Mouse (Mus musculus): ENCODE data around the gene Spp1. TPM values are rescaled to one million over a fixed set of nuclear protein-coding genes. Genes with fewer than 3 reads are reported as not detected.

Spp1 gene
- polyA plus RNA-seq, 1 experiment from 2014 or later = 10.1 TPM

DNA sequence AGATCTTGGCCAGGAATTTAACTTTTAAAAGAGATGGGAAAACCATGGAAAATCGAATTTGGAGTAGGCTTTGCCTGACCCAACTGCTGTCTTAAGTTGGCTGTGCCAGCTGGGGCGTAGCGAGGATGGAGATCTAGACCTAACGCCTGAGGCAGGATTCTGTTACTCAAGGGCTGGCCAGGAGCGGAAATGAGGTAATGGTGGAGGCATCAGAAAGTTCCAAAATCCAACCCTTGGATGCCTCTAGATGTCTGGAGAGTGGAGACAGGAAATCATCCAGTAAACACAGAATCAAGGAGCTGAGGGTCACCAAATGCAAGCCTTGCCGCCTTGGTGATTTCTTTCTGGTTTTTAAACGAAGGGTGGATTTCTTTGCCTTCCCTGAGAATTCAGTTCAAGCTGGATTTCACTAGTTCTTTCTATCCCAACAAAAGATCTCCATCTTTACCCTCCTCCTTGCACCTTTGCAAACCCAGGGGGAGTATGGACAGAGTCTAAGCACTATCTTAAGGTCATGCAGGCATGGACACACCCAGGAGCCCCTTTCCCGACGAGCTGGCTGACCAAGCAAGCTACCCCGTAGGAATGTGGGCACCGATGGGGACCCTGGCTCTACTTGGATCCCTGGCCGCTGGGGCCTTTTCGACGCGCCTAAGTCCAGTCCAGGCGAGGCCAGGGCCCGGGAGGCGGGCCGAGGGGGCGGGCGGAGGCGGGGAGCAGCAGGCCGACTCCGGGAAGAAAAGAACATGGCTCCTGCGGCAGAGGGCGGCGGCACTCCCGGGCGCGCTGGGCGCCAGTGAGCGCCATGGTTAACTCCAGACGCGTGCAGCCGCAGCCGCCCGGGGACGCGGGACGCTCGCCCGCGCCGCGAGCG is 24.2 kb downstream of the Spp1 start, which contains the start of gene Pkd2:
Pkd2 (plus strand) TSS at position 619 of the 874 bp plus-strand sequence.
- peak within 1 kb of the TSS; percentile 95 for H3K4me2 ChIP-seq (replicated peaks; ENCODE audit: low read depth)
- no peaks in the 10 kb centered on the region for H3K27me3 ChIP-seq (replicated peaks; ENCODE audit: control insufficient read depth, insufficient read depth, low read length)
- ATAC-seq = peak; percentile 79
- H3K36me3 ChIP-seq (ENCODE audit: control insufficient read depth, insufficient read depth) = no peaks in the 10 kb centered on the region
- H3K9ac ChIP-seq (ENCODE audit: low read depth, low read length) = peak within 1 kb of the TSS; percentile 76
- TF ChIP-seq CTCF (IDR thresholded peaks at IDR 0.05; ENCODE audit: low read depth) = no peak
- H3K4me1 ChIP-seq (replicated peaks; ENCODE audit: control insufficient read depth, insufficient read depth, low read length) = peaks cover 3% of the 10 kb centered on the region; the same call in 1 of the 2 replicates
- WGBS = 10% methylated on average over 46 of the region's 46 CpGs
- peak within 1 kb of the TSS; percentile 80 for H3K27ac ChIP-seq (ENCODE audit: low read depth, low read length)
- H3K9me3 ChIP-seq (ENCODE audit: control insufficient read depth) = 0 out of 2 replicates have a peak, but pooled peaks cover 4% of the 10 kb centered on the region
- peak within 1 kb of the TSS; percentile 91 for H3K4me3 ChIP-seq (ENCODE audit: low read depth, low read length)

DNA sequence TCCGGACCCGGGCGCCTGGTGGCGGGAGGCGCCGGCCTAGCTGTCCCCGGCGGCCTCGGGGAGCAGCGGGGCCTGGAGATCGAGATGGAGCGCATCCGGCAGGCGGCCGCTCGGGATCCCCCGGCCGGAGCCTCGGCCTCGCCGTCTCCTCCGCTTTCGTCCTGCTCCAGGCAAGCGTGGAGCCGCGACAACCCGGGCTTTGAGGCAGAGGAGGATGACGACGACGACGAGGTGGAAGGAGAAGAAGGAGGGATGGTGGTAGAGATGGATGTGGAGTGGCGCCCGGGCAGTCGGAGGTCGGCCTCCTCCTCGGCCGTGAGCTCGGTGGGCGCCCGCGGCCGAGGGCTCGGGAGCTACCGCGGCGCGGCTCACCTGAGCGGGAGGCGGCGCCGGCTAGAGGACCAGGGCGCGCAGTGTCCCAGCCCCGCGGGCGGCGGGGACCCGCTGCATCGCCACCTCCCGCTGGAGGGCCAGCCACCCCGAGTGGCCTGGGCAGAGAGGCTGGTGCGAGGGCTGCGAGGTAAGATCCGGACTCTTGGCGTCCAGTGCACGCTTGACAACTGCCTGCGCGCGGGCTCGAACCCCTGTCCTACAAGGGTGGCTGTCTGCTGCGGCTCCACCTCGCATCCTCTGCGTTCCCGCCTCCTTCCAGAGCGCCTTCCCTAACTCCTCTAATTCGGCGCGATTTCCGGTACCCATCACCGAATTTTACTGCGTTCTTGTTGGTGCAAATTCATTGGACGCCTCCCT is 25.0 kb downstream of the Spp1 start:
- Histone ChIP-seq H3K4me1 (replicated peaks; ENCODE audit: control insufficient read depth, insufficient read depth, low read length) (peaks cover 3% of the 10 kb centered on the region; the same call in 1 of the 2 replicates), H3K9ac (ENCODE audit: low read depth, low read length) (peak overlapping the region; percentile 76), H3K9me3 (ENCODE audit: control insufficient read depth) (0 out of 2 replicates have a peak, but pooled peaks cover 4% of the 10 kb centered on the region), H3K27ac (ENCODE audit: low read depth, low read length) (peak overlapping the region; percentile 80), H3K4me3 (ENCODE audit: low read depth, low read length) (peak overlapping the region; percentile 91), H3K36me3 (ENCODE audit: control insufficient read depth, insufficient read depth) (no peaks in the 10 kb centered on the region), H3K27me3 (replicated peaks; ENCODE audit: control insufficient read depth, insufficient read depth, low read length) (no peaks in the 10 kb centered on the region), H3K4me2 (replicated peaks; ENCODE audit: low read depth) (peak overlapping the region; percentile 95)
- peak; percentile 74 for ATAC-seq
- TF ChIP-seq CTCF (IDR thresholded peaks at IDR 0.05; ENCODE audit: low read depth) = no peak
- 2% methylated on average over 73 of the region's 82 CpGs for WGBS

DNA sequence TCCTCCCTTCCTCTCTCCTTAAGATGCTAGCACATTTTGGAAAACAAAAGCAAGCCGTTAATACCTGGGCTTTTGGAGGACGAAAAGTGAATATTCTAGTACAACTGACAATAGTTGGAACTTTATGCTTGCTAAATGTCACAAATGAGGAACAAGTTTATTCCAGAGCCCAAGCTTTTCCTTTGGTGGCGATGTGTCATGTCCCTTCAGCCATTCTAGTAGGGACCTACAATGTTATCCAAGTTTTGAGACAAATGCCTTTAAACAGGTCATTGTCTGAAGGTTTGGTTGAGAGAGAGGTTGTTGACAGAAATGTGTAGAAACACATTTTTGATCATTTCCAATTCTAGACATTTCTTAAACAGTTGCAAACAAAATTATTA is 25.5 kb downstream of the Spp1 start:
- no peak for ATAC-seq

DNA sequence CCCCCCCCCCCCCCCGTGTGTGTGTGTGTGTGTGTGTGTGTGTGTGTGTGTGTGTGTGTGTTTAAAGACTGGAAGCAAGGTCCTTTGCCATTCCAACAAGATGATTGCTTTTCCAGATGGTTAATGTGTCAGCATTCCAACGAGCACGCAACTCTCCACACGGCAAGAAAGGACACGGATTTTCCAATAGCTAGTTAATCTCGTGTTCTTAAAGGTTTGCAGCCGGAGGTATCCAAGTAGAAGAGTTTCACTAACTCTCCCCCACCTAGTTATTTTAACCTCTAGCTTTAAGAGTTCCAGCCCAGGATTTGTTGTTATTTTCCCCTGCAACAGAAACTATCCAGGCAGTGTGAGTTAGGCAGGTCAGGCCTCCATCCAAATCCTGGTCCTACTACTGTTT is 25.9 kb downstream of the Spp1 start:
- WGBS = 31% methylated on average over 6 of the region's 7 CpGs
- no peak overlapping the region for H3K9ac ChIP-seq (ENCODE audit: low read depth, low read length)

More for the DNA sequence above, 25.5 kb downstream of the Spp1 start:
- Histone ChIP-seq H3K27ac (ENCODE audit: low read depth, low read length) (no peak overlapping the region), H3K36me3 (ENCODE audit: control insufficient read depth, insufficient read depth) (no peaks in the 10 kb centered on the region), H3K4me1 (replicated peaks; ENCODE audit: control insufficient read depth, insufficient read depth, low read length) (peaks cover 3% of the 10 kb centered on the region; the same call in 1 of the 2 replicates), H3K9me3 (ENCODE audit: control insufficient read depth) (0 out of 2 replicates have a peak, but pooled peaks cover 4% of the 10 kb centered on the region), H3K27me3 (replicated peaks; ENCODE audit: control insufficient read depth, insufficient read depth, low read length) (no peaks in the 10 kb centered on the region), H3K4me3 (ENCODE audit: low read depth, low read length) (peak overlapping the region; percentile 91), H3K4me2 (replicated peaks; ENCODE audit: low read depth) (peak overlapping the region; percentile 95), H3K9ac (ENCODE audit: low read depth, low read length) (peak overlapping the region; percentile 76; the same call in 1 of the 2 replicates)
- TF ChIP-seq CTCF (IDR thresholded peaks at IDR 0.05; ENCODE audit: low read depth) = no peak
- 40% methylated on average over 3 of the region's 3 CpGs for WGBS

DNA sequence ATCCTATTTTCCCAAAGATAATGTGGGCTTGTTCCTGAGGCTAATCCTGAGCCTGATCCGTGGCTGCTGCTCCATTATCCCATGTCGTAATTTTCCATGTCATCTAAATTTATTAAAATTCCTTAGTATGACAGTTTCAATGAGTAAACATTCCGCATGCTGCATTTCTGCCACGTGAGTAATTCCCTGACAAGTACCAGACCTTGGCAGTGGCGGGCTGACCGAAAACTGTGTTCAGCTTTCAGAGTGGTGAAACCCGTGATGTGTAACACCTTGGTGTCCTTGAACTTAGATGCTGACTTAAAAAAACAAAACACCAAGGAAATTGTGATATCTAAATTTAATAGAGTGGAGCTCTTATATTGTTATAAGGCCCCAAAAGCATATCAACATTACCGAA is 30.4 kb downstream of the Spp1 start:
- TF ChIP-seq CTCF (IDR thresholded peaks at IDR 0.05; ENCODE audit: low read depth) = no peak

More for the DNA sequence above, 25.9 kb downstream of the Spp1 start:
- Histone ChIP-seq H3K4me1 (replicated peaks; ENCODE audit: control insufficient read depth, insufficient read depth, low read length) (peaks cover 3% of the 10 kb centered on the region; the same call in 1 of the 2 replicates), H3K27ac (ENCODE audit: low read depth, low read length) (no peak overlapping the region), H3K36me3 (ENCODE audit: control insufficient read depth, insufficient read depth) (no peaks in the 10 kb centered on the region; the same call in 1 of the 2 replicates), H3K4me2 (replicated peaks; ENCODE audit: low read depth) (peak overlapping the region; percentile 95), H3K27me3 (replicated peaks; ENCODE audit: control insufficient read depth, insufficient read depth, low read length) (no peaks in the 10 kb centered on the region), H3K9me3 (ENCODE audit: control insufficient read depth) (0 out of 2 replicates have a peak, but pooled peaks cover 4% of the 10 kb centered on the region), H3K4me3 (ENCODE audit: low read depth, low read length) (peak overlapping the region; percentile 91)
- TF ChIP-seq CTCF (IDR thresholded peaks at IDR 0.05; ENCODE audit: low read depth) = no peak
- no peak for ATAC-seq

DNA sequence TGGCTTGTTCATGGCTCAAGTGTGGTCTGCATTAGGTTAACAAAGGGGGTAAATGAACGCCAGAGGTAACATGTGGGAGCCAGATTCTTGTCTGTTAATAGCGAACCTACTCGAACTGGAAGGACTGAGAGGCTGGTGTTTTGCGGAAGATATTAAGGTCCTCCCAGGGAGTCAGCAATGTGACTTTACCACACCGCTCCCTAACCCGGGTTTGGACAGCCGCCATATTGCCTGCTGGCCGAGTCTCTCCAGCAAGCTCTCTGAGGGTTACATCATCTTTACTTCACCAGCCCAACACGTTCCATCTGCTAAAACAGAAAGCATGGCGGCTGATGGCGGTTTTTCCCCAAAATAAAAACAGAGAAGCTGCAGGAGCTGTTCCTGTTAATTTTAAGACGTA is 30.8 kb downstream of the Spp1 start:
- no peak for TF ChIP-seq CTCF (IDR thresholded peaks at IDR 0.05; ENCODE audit: low read depth)
- Histone ChIP-seq H3K9ac (ENCODE audit: low read depth, low read length) (no peak overlapping the region), H3K27ac (ENCODE audit: low read depth, low read length) (no peak overlapping the region), H3K4me3 (ENCODE audit: low read depth, low read length) (no peak overlapping the region), H3K9me3 (ENCODE audit: control insufficient read depth) (no peaks in the 10 kb centered on the region), H3K4me1 (replicated peaks; ENCODE audit: control insufficient read depth, insufficient read depth, low read length) (no peaks in the 10 kb centered on the region), H3K27me3 (replicated peaks; ENCODE audit: control insufficient read depth, insufficient read depth, low read length) (no peaks in the 10 kb centered on the region), H3K4me2 (replicated peaks; ENCODE audit: low read depth) (no peak overlapping the region), H3K36me3 (ENCODE audit: control insufficient read depth, insufficient read depth) (peaks cover 19% of the 10 kb centered on the region; the same call in 1 of the 2 replicates)
- ATAC-seq = no peak
- WGBS = 83% methylated on average over 12 of the region's 12 CpGs

More for the DNA sequence above, 30.4 kb downstream of the Spp1 start:
- Histone ChIP-seq H3K27ac (ENCODE audit: low read depth, low read length) (no peak overlapping the region), H3K4me3 (ENCODE audit: low read depth, low read length) (no peak overlapping the region), H3K36me3 (ENCODE audit: control insufficient read depth, insufficient read depth) (peaks cover 17% of the 10 kb centered on the region; the same call in 1 of the 2 replicates), H3K4me1 (replicated peaks; ENCODE audit: control insufficient read depth, insufficient read depth, low read length) (no peaks in the 10 kb centered on the region), H3K9ac (ENCODE audit: low read depth, low read length) (no peak overlapping the region), H3K27me3 (replicated peaks; ENCODE audit: control insufficient read depth, insufficient read depth, low read length) (no peaks in the 10 kb centered on the region), H3K4me2 (replicated peaks; ENCODE audit: low read depth) (no peak overlapping the region), H3K9me3 (ENCODE audit: control insufficient read depth) (no peaks in the 10 kb centered on the region)
- no peak for ATAC-seq
- WGBS = 72% methylated on average over 8 of the region's 8 CpGs
